Mouse (Mus musculus) kidney, adult 2 months (tissue): ENCODE results near the gene Skint5. TPM values are rescaled to one million over a fixed set of nuclear protein-coding genes. Genes with fewer than 3 reads are reported as not detected.
A peak's percentile ranks its signal among the peaks of the same experiment; 100 is the strongest.
"Not testable (repeated sequence)": the region's sequence is repeated elsewhere in the genome, so short reads cannot be mapped to it uniquely, and the experiment has no call there.

ENCODE experiments used
- DNase-seq: peaks from one replicate; pipeline ENCODE4 v3.0.0; 2021
- H3K27ac ChIP-seq: fragments of 200-500 bp; 2 replicates; pipeline ENCODE4 v1.5.1; 2012; ENCODE audit warnings: low read depth, low read length, control low read depth, inconsistent platforms; ENCODE audit not compliant: insufficient read depth
- H3K27me3 ChIP-seq: fragments of 200-500 bp; replicated peaks from 2 replicates; pipeline ENCODE4 v1.6.1; 2012; ENCODE audit warnings: mild to moderate bottlenecking, moderate library complexity, low read length, inconsistent platforms; ENCODE audit not compliant: control insufficient read depth, insufficient read depth
- H3K36me3 ChIP-seq: fragments of 200-500 bp; 2 replicates; pipeline ENCODE4 v1.6.1; 2012; ENCODE audit warnings: mild to moderate bottlenecking, moderate library complexity, low read length, inconsistent platforms; ENCODE audit not compliant: control insufficient read depth, insufficient read depth
- H3K4me1 ChIP-seq: fragments of 200-500 bp; 2 replicates; pipeline ENCODE4 v1.6.1; 2011; ENCODE audit warnings: low read length; ENCODE audit not compliant: control insufficient read depth, insufficient read depth
- H3K4me3 ChIP-seq: fragments of 200-500 bp; 2 replicates; pipeline ENCODE4 v1.5.1; 2011; ENCODE audit warnings: mild to moderate bottlenecking, low read depth, low read length, control low read depth; ENCODE audit not compliant: insufficient read depth
- CTCF ChIP-seq: fragments of 200-500 bp; conservative IDR thresholded peaks from 2 replicates; pipeline ENCODE4 v1.5.1; 2011; ENCODE audit warnings: low read depth, mild to moderate bottlenecking, control low read depth, low read length, moderate library complexity, mixed read lengths; ENCODE audit not compliant: insufficient read depth, insufficient read length
- POLR2A ChIP-seq: fragments of 200-500 bp; IDR thresholded peaks from one replicate; pipeline ENCODE4 v1.6.1; 2011; ENCODE audit warnings: low read depth, low read length, control low read depth
- WGBS: fragments of 180-500 bp; shearing (Covaris S2); methylation state at CpG from one replicate; pipeline ENCODE4 v1.1.7; 2018; 5-methylcytosine and 5-hydroxymethylcytosine counted together
- polyA plus RNA-seq: library from polyadenylated mRNA; depleted of rRNA; stranded (reverse); fragments of >200 nt; gene quantifications from 2 replicates; pipeline ENCODE4 v1.2.3, GENCODE M21; 2012; rRNA removed

The Skint5 gene
- not detected in 2 replicates for polyA plus RNA-seq

DNA sequence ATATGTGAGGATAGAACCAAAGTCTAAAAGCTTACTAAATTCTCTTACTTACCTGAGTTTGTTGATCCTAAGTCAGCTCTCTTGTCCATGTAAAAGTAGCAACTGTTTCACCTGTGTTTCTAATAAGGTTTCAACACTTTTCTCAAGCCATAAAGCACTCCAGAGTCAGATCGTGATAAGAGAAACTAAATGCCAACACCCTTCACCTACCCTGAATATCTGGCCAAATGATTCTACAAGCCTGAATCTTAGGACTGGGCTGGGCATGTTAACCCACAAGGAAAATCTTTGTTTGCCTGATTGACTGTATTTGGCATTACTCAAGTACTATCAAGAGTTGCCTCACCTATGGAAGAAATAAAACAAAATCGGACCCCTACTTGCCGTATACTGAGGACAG is at the start of gene Skint5:
Gene Skint5 (minus strand): TSS at position 101 of the 400 bp plus-strand sequence.
- no peaks in the 10 kb centered on the region for H3K36me3 ChIP-seq
- H3K4me1 ChIP-seq, result no peaks in the 10 kb centered on the region
- no peak for DNase-seq
- WGBS, result 89% methylated on average over 3 of the region's 3 CpGs
- TF ChIP-seq POLR2A (no peak), CTCF (no peak)
- no peaks in the 10 kb centered on the region for H3K27me3 ChIP-seq
- H3K27ac ChIP-seq, result no peak within 1 kb of the TSS
- no peak within 1 kb of the TSS for H3K4me3 ChIP-seq

DNA sequence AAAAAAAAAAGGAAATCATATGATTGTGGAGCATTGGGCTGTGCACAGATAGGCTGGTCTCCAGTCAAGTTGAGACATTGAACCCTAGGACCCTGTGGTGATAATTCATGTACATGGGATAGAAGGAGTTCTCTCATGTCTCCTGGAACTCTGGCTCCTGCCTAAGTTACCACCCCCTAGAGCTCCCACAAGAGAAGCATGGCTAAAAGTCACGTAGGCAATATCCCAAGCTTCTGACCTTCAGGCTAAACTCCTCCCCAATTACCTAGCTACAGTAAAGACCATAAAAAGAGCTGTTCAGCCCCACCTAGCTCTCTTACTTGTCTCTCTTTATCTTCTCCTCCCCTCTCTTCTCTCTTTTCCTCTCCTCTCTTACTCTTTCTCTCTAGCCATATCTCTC is 42.0 kb downstream of the Skint5 start:
- H3K4me3 ChIP-seq, result no peak overlapping the region
- H3K27ac ChIP-seq, result no peak overlapping the region
- no peaks in the 10 kb centered on the region for H3K36me3 ChIP-seq
- H3K4me1 ChIP-seq, result no peaks in the 10 kb centered on the region
- no peak for DNase-seq
- 46% methylated on average over 1 of the region's 1 CpGs for WGBS
- H3K27me3 ChIP-seq, result no peaks in the 10 kb centered on the region
- TF ChIP-seq POLR2A (no peak), CTCF (no peak)

DNA sequence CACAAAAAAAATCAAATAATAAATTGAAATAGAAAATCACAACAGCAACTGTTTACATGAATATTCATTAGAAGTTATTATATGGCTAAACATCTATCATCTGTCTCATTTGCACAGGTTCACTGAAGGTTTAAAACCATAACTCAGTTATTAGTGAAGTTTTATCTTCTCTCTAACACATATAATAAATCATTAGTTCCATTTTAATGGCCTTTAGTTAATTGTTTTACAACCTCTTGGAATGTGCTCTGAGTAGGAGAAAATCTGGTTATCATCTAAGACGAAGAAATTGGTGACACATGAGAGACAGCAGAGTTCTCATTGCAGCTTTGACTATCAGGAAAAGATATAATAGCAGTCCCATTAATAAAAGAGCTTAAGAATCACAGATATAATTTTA is 235.1 kb downstream of the Skint5 start:
- TF ChIP-seq POLR2A (no peak), CTCF (no peak)
- WGBS, result 58% methylated on average over 1 of the region's 1 CpGs
- H3K4me1 ChIP-seq, result no peaks in the 10 kb centered on the region
- no peak overlapping the region for H3K4me3 ChIP-seq
- DNase-seq, result no peak
- no peak overlapping the region for H3K27ac ChIP-seq
- no peaks in the 10 kb centered on the region for H3K36me3 ChIP-seq
- no peaks in the 10 kb centered on the region for H3K27me3 ChIP-seq

DNA sequence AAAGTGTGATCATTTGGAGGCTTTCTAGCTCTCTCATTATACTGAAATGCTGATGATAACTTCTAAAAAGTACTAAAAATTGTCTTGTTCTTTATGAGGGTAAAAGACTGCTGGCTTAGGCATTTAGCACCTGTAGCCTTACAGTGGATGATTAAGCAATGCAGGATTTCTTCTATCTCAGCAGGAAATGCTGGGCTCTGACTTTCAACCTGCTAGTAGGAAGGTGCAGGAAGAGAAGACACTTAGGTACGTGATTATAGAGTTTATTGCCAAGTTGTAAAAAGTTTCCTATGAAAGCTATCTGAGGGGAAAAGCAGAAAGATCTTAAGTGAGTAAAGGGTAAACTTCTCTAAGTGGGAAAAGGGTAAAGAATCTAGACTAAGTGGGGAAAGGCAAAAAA is 235.6 kb downstream of the Skint5 start:
- Histone ChIP-seq H3K4me1 (no peaks in the 10 kb centered on the region), H3K4me3 (no peak overlapping the region), H3K36me3 (no peaks in the 10 kb centered on the region), H3K27ac (no peak overlapping the region), H3K27me3 (no peaks in the 10 kb centered on the region)
- no peak for DNase-seq
- TF ChIP-seq CTCF (no peak), POLR2A (no peak)
- 54% methylated on average over 1 of the region's 1 CpGs for WGBS

DNA sequence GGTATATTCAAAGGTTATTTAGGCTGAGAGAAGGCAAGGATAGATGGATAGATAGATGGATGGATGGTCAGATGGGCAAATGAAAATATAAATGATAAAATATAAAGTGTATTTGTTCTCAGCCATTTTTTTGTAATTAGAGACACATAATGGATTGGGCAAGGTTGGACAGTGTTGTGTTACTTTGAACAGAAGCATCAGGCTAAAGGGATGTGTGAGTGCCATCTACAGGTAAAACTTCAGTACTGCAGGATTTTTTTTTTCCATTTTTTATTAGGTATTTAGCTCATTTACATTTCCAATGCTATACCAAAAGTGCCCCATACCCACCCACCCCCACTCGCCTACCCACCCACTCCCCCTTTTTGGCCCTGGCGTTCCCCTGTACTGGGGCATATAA is 551.1 kb downstream of the Skint5 start:
- DNase-seq, result peak; percentile 1
- H3K4me1 ChIP-seq, H3K27ac ChIP-seq, H3K36me3 ChIP-seq, H3K4me3 ChIP-seq, H3K27me3 ChIP-seq: not testable (repeated sequence)
- 51% methylated on average over 2 of the region's 2 CpGs for WGBS

Other genes starting within 250 kb of the Skint5 start
- not detected in 2 replicates for gene Skint11, start 163.9 kb upstream of the Skint5 start, polyA plus RNA-seq